Mouse (Mus musculus): ENCODE data around the gene Cdh24. TPM values are rescaled to one million over a fixed set of nuclear protein-coding genes. Genes with fewer than 3 reads are reported as not detected.
"Not testable (repeated sequence)": the region's sequence is repeated elsewhere in the genome, so short reads cannot be mapped to it uniquely, and the experiment has no call there.

Gene Cdh24
- polyA plus RNA-seq, 1 experiment from 2014 or later = 8.6 TPM

DNA sequence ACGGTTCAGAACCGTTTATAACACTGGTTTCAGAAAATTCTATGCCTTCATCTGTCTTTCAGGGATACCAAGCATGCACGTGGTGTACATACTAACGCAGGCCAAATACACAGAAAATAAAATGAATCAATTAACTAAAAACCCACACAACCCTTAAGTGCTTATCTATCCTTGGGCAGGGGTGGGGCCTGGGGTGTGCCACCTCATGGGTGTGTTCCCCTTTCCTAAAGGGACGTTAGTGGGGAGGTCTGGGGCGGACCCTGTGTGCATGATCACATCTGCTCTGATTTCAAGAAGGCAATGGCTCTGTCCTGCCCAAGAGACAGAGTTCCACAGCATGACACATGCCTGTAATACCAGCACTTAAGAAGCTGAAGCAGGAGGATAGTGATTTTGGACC is 17.8 kb downstream of the Cdh24 start:
- no peak overlapping the region for H3K27ac ChIP-seq (replicated peaks; ENCODE audit: low read depth, low read length)
- H3K9ac ChIP-seq (ENCODE audit: low read length) = no peak overlapping the region
- DNase-seq (ENCODE audit: low spot score) (no peak), ATAC-seq (ENCODE audit: insufficient number of reproducible peaks, low FRiP score, low TSS enrichment, low read depth) (no peak)
- no peaks in the 10 kb centered on the region for H3K4me1 ChIP-seq (ENCODE audit: control insufficient read depth, insufficient read depth, low read length)
- H3K36me3 ChIP-seq (ENCODE audit: control insufficient read depth, insufficient read depth, low read length) = no peaks in the 10 kb centered on the region
- no peaks in the 10 kb centered on the region for H3K27me3 ChIP-seq (ENCODE audit: control insufficient read depth, insufficient read depth, low read length)
- H3K4me3 ChIP-seq (ENCODE audit: low read depth, low read length) = no peak overlapping the region
- no peaks in the 10 kb centered on the region for H3K9me3 ChIP-seq (ENCODE audit: control insufficient read depth, low read length)
- WGBS = 91% methylated on average over 6 of the region's 6 CpGs
- H3K4me2 ChIP-seq (ENCODE audit: low read depth, severe bottlenecking) = no peak overlapping the region

DNA sequence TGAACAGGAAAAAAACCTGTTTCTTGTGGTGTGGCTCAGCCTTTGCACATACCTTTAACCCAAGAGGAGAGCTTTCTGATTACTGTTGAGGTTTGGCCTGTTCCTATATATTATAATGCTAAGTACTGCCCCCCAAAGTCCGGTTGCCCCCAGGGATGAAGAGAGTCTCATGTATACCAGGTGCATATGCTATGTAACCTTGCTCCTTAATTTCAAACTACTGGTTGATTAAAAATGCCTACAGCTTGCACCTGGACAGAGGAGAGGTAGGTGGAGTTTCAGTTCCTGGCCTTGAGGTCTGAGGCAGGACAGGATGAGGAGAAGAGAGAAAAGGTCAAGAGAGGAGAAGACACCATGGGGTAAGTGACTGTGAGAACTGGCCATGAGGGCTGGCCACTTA is 20.0 kb downstream of the Cdh24 start, which contains the start of gene Psmb11:
Psmb11 (plus strand) TSS at position 301 of the 400 bp plus-strand sequence.
- H3K36me3 ChIP-seq (ENCODE audit: control insufficient read depth, insufficient read depth, low read length) = no peaks in the 10 kb centered on the region
- no peak for DNase-seq (ENCODE audit: low spot score)
- ATAC-seq (ENCODE audit: insufficient number of reproducible peaks, low FRiP score, low TSS enrichment, low read depth) = no peak
- H3K4me1 ChIP-seq (ENCODE audit: control insufficient read depth, insufficient read depth, low read length) = no peaks in the 10 kb centered on the region
- H3K9ac ChIP-seq (ENCODE audit: low read length) = no peak within 1 kb of the TSS
- H3K27me3 ChIP-seq (ENCODE audit: control insufficient read depth, insufficient read depth, low read length) = no peaks in the 10 kb centered on the region
- no peak within 1 kb of the TSS for H3K4me2 ChIP-seq (ENCODE audit: low read depth, severe bottlenecking)
- no peak within 1 kb of the TSS for H3K4me3 ChIP-seq (ENCODE audit: low read depth, low read length)
- WGBS = 95% methylated on average over 1 of the region's 1 CpGs
- no peak within 1 kb of the TSS for H3K27ac ChIP-seq (replicated peaks; ENCODE audit: low read depth, low read length)
- H3K9me3 ChIP-seq (ENCODE audit: control insufficient read depth, low read length) = no peaks in the 10 kb centered on the region

DNA sequence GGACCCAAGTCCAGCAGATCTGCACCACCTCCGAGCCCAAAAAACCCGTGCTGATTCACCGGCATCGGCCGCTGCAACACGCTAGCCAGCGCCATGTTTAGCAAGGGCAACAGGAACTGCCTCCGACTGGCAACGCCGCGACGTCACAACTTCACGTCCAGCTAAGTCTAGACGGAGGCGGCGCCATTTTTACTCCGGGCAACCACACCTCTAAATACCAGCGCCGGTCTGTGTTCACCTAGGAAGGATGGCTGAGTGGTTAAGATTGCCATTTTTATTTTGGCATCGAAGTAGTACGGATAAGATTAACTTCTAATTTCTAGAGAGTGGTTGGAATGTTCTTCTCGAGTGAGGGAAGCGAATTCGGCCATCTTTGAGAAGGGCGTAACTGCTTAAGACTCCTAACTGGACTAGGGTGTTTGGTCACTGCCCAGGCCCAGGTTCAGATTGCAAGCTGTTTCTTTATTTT is 23.2 kb downstream of the Cdh24 start, which contains the start of gene Psmb5:
Psmb5 (minus strand) TSS at position 126 of the 469 bp plus-strand sequence.
- Histone ChIP-seq H3K9me3 (ENCODE audit: control insufficient read depth, low read length) (no peaks in the 10 kb centered on the region), H3K4me1 (ENCODE audit: control insufficient read depth, insufficient read depth, low read length) (no peaks in the 10 kb centered on the region), H3K36me3 (ENCODE audit: control insufficient read depth, insufficient read depth, low read length) (peaks cover 3% of the 10 kb centered on the region), H3K27me3 (ENCODE audit: control insufficient read depth, insufficient read depth, low read length) (no peaks in the 10 kb centered on the region), H3K4me3 (ENCODE audit: low read depth, low read length) (peak within 1 kb of the TSS; percentile 89), H3K27ac (replicated peaks; ENCODE audit: low read depth, low read length) (peak within 1 kb of the TSS; percentile 65; the same call in 1 of the 2 replicates), H3K9ac (ENCODE audit: low read length) (peak within 1 kb of the TSS; percentile 83), H3K4me2 (ENCODE audit: low read depth, severe bottlenecking) (peak within 1 kb of the TSS; percentile 65)
- DNase-seq (ENCODE audit: low spot score) (peak; percentile 93), ATAC-seq (ENCODE audit: insufficient number of reproducible peaks, low FRiP score, low TSS enrichment, low read depth) (peak; percentile 82)
- WGBS = under 1% methylated on average over 25 of the region's 25 CpGs

DNA sequence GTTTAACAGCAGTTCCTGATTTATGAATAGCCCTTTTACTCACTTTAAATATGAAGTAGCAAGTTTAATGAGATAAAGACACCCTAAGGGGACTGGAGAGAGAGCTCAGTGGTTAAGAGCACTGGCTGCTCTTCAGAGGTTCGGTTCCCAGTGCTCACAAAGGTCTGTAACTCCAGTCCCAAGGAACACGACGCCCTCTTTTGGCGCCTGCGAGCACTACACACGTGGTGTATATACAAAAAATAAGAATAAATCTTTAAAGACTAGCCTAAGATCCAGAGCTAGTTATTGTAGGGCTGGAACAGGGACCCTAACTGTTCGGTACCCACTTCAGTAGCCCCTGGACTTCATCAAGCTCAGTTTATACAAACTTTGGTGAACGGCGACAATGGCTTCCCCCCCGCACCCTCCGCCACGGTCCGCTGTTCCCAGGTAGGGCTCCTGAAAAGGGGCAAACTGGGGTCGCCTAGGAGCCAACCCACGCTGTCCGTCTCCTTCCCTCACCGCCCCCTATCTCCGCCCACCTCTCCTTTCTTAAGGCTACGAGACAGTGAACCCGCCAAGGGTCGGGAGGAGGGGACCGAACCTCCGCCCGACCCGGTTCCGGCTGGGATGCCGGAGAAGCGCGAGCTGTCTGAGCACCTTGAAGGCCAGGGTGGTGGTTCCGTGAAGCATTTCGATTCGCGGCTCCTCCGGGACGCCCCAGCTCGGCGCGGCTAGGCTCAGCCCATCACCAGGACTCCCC is 23.8 kb downstream of the Cdh24 start:
- peak overlapping the region; percentile 83 for H3K9ac ChIP-seq (ENCODE audit: low read length)
- H3K36me3 ChIP-seq (ENCODE audit: control insufficient read depth, insufficient read depth, low read length) = peaks cover 7% of the 10 kb centered on the region
- peak overlapping the region; percentile 65; the same call in 1 of the 2 replicates for H3K27ac ChIP-seq (replicated peaks; ENCODE audit: low read depth, low read length)
- WGBS = 2% methylated on average over 38 of the region's 38 CpGs
- peak overlapping the region; percentile 65 for H3K4me2 ChIP-seq (ENCODE audit: low read depth, severe bottlenecking)
- no peaks in the 10 kb centered on the region for H3K9me3 ChIP-seq (ENCODE audit: control insufficient read depth, low read length)
- H3K4me3 ChIP-seq (ENCODE audit: low read depth, low read length) = peak overlapping the region; percentile 89
- ATAC-seq (ENCODE audit: insufficient number of reproducible peaks, low FRiP score, low TSS enrichment, low read depth) (peak; percentile 55), DNase-seq (ENCODE audit: low spot score) (peak; percentile 60)
- no peaks in the 10 kb centered on the region for H3K27me3 ChIP-seq (ENCODE audit: control insufficient read depth, insufficient read depth, low read length)
- H3K4me1 ChIP-seq (ENCODE audit: control insufficient read depth, insufficient read depth, low read length) = no peaks in the 10 kb centered on the region

DNA sequence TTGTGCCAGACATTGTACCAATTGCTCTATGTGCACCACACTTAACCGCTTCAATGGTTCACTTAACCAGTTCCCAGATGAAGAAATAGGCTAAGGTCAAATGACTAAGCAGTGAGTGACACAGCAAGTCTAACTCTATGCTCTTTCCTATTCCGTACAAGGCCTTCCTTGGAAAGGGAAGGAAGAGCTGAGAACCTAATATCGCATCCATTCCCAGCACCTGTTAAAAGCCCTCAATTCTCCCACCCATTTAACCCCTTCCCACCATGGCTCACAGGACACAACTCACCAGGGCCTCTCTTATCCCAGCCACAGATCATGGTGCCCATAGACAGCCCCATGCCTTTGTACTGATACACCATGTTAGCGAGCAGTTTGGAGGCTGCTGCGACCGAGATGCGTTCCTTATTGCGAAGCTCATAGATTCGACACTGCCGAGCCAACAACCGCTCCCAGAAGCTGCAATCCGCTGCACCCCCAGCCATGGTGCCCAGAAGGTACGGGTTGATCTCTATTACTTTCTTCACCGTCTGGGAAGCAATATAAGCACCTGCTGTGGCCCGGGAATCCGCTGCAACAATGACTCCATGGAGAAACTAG is 24.8 kb downstream of the Cdh24 start:
- 93% methylated on average over 16 of the region's 16 CpGs for WGBS
- Histone ChIP-seq H3K9me3 (ENCODE audit: control insufficient read depth, low read length) (no peaks in the 10 kb centered on the region), H3K27me3 (ENCODE audit: control insufficient read depth, insufficient read depth, low read length) (no peaks in the 10 kb centered on the region), H3K9ac (ENCODE audit: low read length) (no peak overlapping the region), H3K27ac (replicated peaks; ENCODE audit: low read depth, low read length) (no peak overlapping the region), H3K4me3 (ENCODE audit: low read depth, low read length) (no peak overlapping the region), H3K4me1 (ENCODE audit: control insufficient read depth, insufficient read depth, low read length) (no peaks in the 10 kb centered on the region), H3K4me2 (ENCODE audit: low read depth, severe bottlenecking) (no peak overlapping the region), H3K36me3 (ENCODE audit: control insufficient read depth, insufficient read depth, low read length) (peaks cover 9% of the 10 kb centered on the region)
- no peak for ATAC-seq (ENCODE audit: insufficient number of reproducible peaks, low FRiP score, low TSS enrichment, low read depth)
- DNase-seq (ENCODE audit: low spot score) = no peak

DNA sequence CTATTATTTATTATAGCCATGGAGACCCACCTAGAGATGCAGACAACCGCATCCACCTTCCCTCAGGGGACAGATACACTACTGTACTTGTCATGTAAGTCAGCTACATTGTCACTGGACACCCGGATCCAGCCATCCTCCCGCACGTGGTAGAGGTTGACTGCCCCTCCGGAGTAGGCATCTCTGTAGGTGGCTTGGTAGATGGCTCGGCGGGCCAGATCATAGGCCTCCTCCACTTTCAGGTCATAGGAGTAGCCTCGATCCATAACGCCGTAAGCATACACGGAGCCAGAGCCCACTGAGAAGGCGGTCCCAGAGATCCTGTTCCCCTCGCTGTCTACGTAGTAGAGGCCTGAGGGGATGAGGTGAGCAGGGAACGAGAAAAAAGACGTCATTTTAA is 27.0 kb downstream of the Cdh24 start:
- not testable (repeated sequence) for H3K36me3 ChIP-seq (ENCODE audit: control insufficient read depth, insufficient read depth, low read length); ATAC-seq (ENCODE audit: insufficient number of reproducible peaks, low FRiP score, low TSS enrichment, low read depth); H3K4me1 ChIP-seq (ENCODE audit: control insufficient read depth, insufficient read depth, low read length); H3K4me3 ChIP-seq (ENCODE audit: low read depth, low read length); H3K27ac ChIP-seq (replicated peaks; ENCODE audit: low read depth, low read length); H3K9ac ChIP-seq (ENCODE audit: low read length); DNase-seq (ENCODE audit: low spot score); H3K9me3 ChIP-seq (ENCODE audit: control insufficient read depth, low read length); H3K4me2 ChIP-seq (ENCODE audit: low read depth, severe bottlenecking); H3K27me3 ChIP-seq (ENCODE audit: control insufficient read depth, insufficient read depth, low read length)
- 94% methylated on average over 16 of the region's 16 CpGs for WGBS

DNA sequence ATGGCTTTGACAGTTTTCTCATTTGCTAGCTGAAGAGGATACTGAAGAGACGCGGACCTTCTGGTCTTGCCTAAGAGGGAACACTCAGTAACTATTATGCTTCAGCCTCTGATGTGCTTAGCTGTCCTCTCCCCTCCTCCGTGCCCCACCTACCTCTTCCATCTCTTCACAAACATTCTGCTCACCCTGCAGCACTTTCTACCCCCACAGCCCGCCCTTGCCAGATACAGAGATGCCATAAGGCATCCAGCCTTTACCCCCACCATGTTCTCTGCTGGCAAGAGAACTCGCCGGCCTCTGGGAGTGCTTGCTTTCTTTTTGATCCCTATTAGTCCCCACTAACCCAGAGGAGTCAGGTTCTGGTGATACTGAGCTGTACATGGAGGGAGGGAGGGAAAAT is 30.5 kb downstream of the Cdh24 start:
- H3K4me3 ChIP-seq (ENCODE audit: low read depth, low read length) = no peak overlapping the region
- DNase-seq (ENCODE audit: low spot score) (no peak), ATAC-seq (ENCODE audit: insufficient number of reproducible peaks, low FRiP score, low TSS enrichment, low read depth) (no peak)
- H3K4me2 ChIP-seq (ENCODE audit: low read depth, severe bottlenecking) = no peak overlapping the region
- H3K4me1 ChIP-seq (ENCODE audit: control insufficient read depth, insufficient read depth, low read length) = no peaks in the 10 kb centered on the region
- no peak overlapping the region for H3K9ac ChIP-seq (ENCODE audit: low read length)
- peaks cover 8% of the 10 kb centered on the region for H3K36me3 ChIP-seq (ENCODE audit: control insufficient read depth, insufficient read depth, low read length)
- H3K9me3 ChIP-seq (ENCODE audit: control insufficient read depth, low read length) = no peaks in the 10 kb centered on the region
- WGBS = 76% methylated on average over 6 of the region's 6 CpGs
- no peak overlapping the region for H3K27ac ChIP-seq (replicated peaks; ENCODE audit: low read depth, low read length)
- H3K27me3 ChIP-seq (ENCODE audit: control insufficient read depth, insufficient read depth, low read length) = no peaks in the 10 kb centered on the region

DNA sequence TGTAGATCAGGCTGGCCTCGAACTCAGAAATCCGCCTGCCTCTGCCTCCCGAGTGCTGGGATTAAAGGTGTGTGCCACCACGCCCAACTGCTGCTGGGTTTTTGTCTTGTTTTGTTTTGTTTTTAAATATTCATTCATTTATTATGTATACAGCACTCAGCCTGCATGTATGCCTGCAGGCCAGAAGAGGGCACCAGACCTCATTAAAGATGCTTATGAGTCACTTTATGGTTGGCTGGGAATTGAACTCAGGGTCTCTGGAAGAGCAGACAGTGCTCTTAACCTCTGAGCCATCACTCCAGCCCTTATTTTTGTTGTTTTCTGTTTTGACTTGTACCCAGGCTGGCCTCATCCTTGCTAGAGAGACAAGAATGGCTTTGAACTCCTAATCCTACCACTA is 31.2 kb downstream of the Cdh24 start:
- Histone ChIP-seq H3K9me3 (ENCODE audit: control insufficient read depth, low read length) (no peaks in the 10 kb centered on the region), H3K4me1 (ENCODE audit: control insufficient read depth, insufficient read depth, low read length) (no peaks in the 10 kb centered on the region), H3K4me3 (ENCODE audit: low read depth, low read length) (no peak overlapping the region), H3K27me3 (ENCODE audit: control insufficient read depth, insufficient read depth, low read length) (no peaks in the 10 kb centered on the region), H3K9ac (ENCODE audit: low read length) (no peak overlapping the region), H3K36me3 (ENCODE audit: control insufficient read depth, insufficient read depth, low read length) (peaks cover 7% of the 10 kb centered on the region), H3K4me2 (ENCODE audit: low read depth, severe bottlenecking) (no peak overlapping the region), H3K27ac (replicated peaks; ENCODE audit: low read depth, low read length) (no peak overlapping the region)
- WGBS = 90% methylated on average over 4 of the region's 4 CpGs
- DNase-seq (ENCODE audit: low spot score) = no peak
- ATAC-seq (ENCODE audit: insufficient number of reproducible peaks, low FRiP score, low TSS enrichment, low read depth) = no peak
